Mouse (Mus musculus) neural tube, embryonic 12.5 days (tissue): ENCODE results near the gene Zswim3. TPM values are rescaled to one million over a fixed set of nuclear protein-coding genes. Genes with fewer than 3 reads are reported as not detected.

Source experiments
- ATAC-seq: fragments of 200-750 bp; cut with Nextera tagmentation; 2 replicates; pipeline ENCODE4 v1.8.0; 2017; ENCODE audit warnings: low read depth, mild to moderate bottlenecking, moderate TSS enrichment, moderate library complexity; ENCODE audit not compliant: low FRiP score
- H3K27ac ChIP-seq: fragments of 300-500 bp; sonication (generic); 2 replicates; pipeline ENCODE4 v1.5.1; 2016
- H3K27me3 ChIP-seq: fragments of 300-500 bp; sonication (generic); replicated peaks from 2 replicates; pipeline ENCODE4 v1.6.1; 2016; ENCODE audit warnings: mild to moderate bottlenecking
- H3K36me3 ChIP-seq: fragments of 300-500 bp; sonication (generic); 2 replicates; pipeline ENCODE4 v1.6.1; 2016; ENCODE audit warnings: mild to moderate bottlenecking
- H3K4me1 ChIP-seq: fragments of 300-500 bp; sonication (generic); 2 replicates; pipeline ENCODE4 v1.6.1; 2016
- H3K4me2 ChIP-seq: fragments of 300-500 bp; sonication (generic); replicated peaks from 2 replicates; pipeline ENCODE4 v1.6.1; 2016; ENCODE audit warnings: mild to moderate bottlenecking
- H3K4me3 ChIP-seq: fragments of 300-500 bp; sonication (generic); 2 replicates; pipeline ENCODE4 v1.5.1; 2016
- H3K9ac ChIP-seq: fragments of 300-500 bp; sonication (generic); 2 replicates; pipeline ENCODE4 v1.6.1; 2016; ENCODE audit warnings: mild to moderate bottlenecking
- H3K9me3 ChIP-seq: fragments of 300-500 bp; sonication (generic); 2 replicates; pipeline ENCODE4 v1.6.1; 2016; ENCODE audit warnings: mild to moderate bottlenecking
- WGBS: fragments of 180-500 bp; shearing (Covaris S2); methylation state at CpG from one replicate; pipeline ENCODE4 v1.1.7; 2016; 5-methylcytosine and 5-hydroxymethylcytosine counted together
- polyA plus RNA-seq: library from polyadenylated mRNA; unstranded; fragments of >200 nt; fragmentation: Nextera tagmentation; extraction: Ambion mirVana; gene quantifications from 2 replicates; pipeline ENCODE4 v1.2.1, GENCODE M21; 2016

The Zswim3 gene
- polyA plus RNA-seq, 1 experiment from 2014 or later = 14.1 TPM

DNA sequence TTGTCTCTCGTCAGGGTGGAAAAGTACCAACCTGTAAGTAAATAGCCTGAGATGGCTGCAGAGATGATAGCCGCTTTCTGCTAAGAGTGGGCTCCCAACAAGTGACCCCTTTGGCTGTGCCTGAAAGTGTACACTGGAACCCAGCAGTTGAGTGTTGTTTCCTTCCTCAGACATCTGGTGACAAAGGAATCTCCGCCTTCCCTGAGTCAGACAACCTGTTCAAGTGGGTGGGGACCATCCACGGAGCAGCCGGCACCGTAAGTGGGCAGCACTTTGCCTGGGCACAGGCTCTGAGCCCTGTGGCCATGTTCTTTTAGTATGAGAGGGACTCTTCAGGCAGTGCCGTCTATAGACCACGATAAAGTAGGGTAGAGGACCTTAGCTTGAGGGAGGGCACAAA, 33.8 kb upstream of the Zswim3 start:
- Histone ChIP-seq H3K27ac (no peak overlapping the region), H3K4me3 (peak overlapping the region; percentile 65), H3K4me2 (peak overlapping the region; percentile 78), H3K9me3 (no peaks in the 10 kb centered on the region), H3K27me3 (no peaks in the 10 kb centered on the region), H3K4me1 (peaks cover 22% of the 10 kb centered on the region), H3K36me3 (peaks cover 38% of the 10 kb centered on the region), H3K9ac (peak overlapping the region; percentile 52)
- ATAC-seq = no peak
- WGBS = 82% methylated on average over 8 of the region's 8 CpGs

DNA sequence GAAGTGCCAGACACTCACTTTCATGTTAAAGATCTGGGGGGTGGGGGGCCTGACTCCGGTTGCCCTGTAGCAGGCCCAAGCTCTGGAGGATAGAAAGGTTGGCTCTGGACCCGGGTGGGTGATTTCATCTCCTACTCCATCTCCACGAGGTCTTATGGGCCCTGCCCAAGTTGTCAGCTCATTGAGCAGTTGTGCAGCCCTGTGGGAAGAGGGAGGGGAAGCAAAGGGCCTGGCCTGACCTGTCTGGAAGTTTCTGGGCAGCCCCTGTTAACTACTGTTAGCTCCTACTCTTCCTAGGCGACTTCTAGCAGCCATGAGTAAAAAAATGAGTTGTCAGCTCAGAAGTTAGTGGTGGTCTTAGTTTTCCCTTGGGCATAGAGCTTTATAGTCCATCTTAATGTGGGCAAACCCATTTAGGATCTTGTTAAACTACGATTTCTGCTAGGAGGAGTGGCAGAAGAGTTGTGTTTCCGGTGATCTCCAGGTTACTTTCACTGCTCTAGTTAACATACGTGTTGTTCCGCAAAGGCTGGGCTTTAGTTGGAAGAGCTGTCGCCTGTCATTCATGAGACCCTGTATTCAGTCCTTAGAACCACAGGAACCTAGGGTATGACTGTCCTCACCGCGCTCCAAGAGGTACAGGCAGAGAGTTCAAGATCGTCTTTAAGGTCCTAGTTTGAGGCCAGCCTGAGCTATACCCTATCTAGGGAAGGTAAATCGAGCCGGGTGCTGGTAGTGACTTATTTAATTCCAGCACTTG, 31.5 kb upstream of the Zswim3 start:
- H3K9me3 ChIP-seq = no peaks in the 10 kb centered on the region
- H3K27ac ChIP-seq = no peak overlapping the region
- WGBS = 79% methylated on average over 14 of the region's 14 CpGs
- no peak overlapping the region for H3K4me3 ChIP-seq
- peaks cover 22% of the 10 kb centered on the region for H3K4me1 ChIP-seq
- no peaks in the 10 kb centered on the region for H3K27me3 ChIP-seq
- H3K36me3 ChIP-seq = peaks cover 16% of the 10 kb centered on the region
- H3K9ac ChIP-seq = no peak overlapping the region
- no peak for ATAC-seq
- no peak overlapping the region for H3K4me2 ChIP-seq

DNA sequence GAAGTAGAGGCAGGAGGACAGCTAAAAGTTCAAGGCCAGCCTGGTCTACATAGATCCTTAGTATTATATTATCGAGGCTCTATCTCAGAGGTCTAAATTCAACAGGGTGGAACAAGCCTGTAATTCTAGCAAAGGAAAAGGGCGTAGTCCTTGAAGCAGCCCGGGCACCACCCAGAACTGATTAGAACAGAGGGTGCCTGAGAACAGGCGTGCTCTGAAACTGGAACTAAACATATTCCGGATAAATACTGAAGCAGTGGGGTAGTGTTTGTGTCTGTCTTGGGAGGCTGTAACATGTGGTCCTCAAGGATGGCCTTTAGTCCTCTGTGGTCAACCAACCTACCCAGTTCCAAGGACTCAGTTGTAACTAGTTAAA, 30.9 kb upstream of the Zswim3 start:
- H3K4me3 ChIP-seq = no peak overlapping the region
- peaks cover 15% of the 10 kb centered on the region for H3K36me3 ChIP-seq
- peaks cover 22% of the 10 kb centered on the region for H3K4me1 ChIP-seq
- no peak overlapping the region for H3K4me2 ChIP-seq
- H3K9me3 ChIP-seq = no peaks in the 10 kb centered on the region
- no peak for ATAC-seq
- no peak overlapping the region for H3K9ac ChIP-seq
- H3K27me3 ChIP-seq = no peaks in the 10 kb centered on the region
- 92% methylated on average over 5 of the region's 5 CpGs for WGBS
- H3K27ac ChIP-seq = no peak overlapping the region

DNA sequence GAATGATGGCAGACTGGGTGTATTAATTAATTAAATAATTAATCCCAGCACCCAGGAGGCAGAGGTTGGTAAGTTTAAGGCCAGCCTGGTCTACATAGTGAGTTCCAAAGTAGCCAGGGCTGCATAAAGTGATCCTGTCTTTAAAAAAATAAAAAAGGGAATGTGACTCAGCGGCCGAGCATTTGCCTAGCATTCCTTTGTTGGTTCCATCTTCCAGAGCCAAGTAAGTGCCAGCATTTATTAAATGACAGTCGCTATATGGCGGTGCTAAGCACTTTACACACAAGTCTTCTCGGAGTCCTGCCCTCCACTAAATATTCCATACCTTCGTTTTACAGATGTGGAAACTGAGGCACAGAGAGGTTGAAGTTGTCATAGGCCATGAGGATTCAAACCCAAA, 28.8 kb upstream of the Zswim3 start:
- 85% methylated on average over 6 of the region's 6 CpGs for WGBS
- no peak for ATAC-seq
- no peak overlapping the region for H3K27ac ChIP-seq

DNA sequence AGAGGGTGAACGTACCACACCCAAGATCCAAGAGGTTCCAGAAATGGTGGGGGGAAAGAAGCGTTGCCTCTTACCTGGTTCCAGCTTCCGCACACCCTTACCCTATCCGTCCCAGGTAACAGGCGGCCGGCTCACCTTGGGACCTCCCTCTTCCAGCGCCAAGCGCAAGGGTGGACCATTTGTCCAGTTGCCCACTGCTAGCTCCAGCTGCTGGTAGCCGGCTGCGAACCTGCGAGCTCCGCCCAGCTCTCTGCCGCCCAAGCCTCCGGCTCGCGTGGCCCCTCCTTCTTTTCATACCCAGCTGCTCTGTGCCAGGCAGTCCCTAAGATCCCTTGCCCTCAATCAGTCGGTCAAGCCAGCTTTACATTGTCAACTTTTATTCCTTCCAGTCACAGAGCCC, 28.1 kb upstream of the Zswim3 start:
- H3K9me3 ChIP-seq = no peaks in the 10 kb centered on the region
- no peaks in the 10 kb centered on the region for H3K27me3 ChIP-seq
- H3K4me2 ChIP-seq = no peak overlapping the region
- ATAC-seq = no peak
- H3K4me1 ChIP-seq = peaks cover 2% of the 10 kb centered on the region; the same call in 1 of the 2 replicates
- no peak overlapping the region for H3K4me3 ChIP-seq
- 66% methylated on average over 17 of the region's 17 CpGs for WGBS
- peaks cover 7% of the 10 kb centered on the region; the same call in 1 of the 2 replicates for H3K36me3 ChIP-seq
- no peak overlapping the region for H3K27ac ChIP-seq
- no peak overlapping the region for H3K9ac ChIP-seq

More for the DNA sequence above, 28.8 kb upstream of the Zswim3 start:
- Histone ChIP-seq H3K9ac (no peak overlapping the region), H3K4me3 (no peak overlapping the region), H3K36me3 (peaks cover 14% of the 10 kb centered on the region), H3K4me1 (peaks cover 9% of the 10 kb centered on the region), H3K27me3 (no peaks in the 10 kb centered on the region), H3K4me2 (no peak overlapping the region), H3K9me3 (no peaks in the 10 kb centered on the region)

DNA sequence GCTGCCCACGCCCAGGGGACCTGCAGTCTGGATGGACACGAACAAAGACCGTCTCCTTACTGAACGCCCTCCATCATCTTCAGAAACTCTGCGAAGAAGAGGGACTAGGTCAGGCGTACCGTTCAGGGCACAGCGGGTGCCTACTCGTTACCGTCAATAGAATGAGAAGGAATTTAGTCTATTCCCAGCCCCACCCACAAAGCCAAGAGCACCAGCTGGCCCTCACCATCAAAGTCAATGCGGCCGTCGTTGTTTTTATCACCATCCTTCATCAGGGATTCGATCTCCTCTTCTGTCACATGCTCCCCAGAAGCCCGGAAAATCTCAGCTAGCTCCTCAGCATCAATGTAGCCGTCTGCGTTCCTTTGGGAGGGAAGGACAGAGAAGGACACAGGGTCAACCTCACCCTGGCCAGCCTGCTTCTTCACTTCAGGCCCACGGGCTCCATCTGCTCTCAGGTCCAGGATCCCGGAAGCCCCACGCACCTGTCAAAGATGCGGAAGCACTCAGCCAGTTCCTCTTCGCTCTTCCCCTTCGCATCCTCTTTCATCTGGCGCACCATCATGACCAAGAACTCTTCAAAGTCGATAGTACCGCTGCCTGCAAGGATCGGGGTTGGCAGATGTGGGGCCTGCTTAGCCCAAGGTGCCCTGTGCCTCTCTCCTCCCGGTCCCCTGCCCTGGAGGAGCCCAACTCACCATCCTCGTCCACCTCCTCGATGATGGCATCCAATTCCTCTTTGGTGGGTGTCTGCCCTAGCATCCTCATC, 27.5 kb upstream of the Zswim3 start:
- H3K9ac ChIP-seq = no peak overlapping the region; the same call in 1 of the 2 replicates
- H3K4me2 ChIP-seq = no peak overlapping the region
- no peak overlapping the region for H3K27ac ChIP-seq
- H3K27me3 ChIP-seq = no peaks in the 10 kb centered on the region
- no peaks in the 10 kb centered on the region for H3K4me1 ChIP-seq
- no peak for ATAC-seq
- no peak overlapping the region for H3K4me3 ChIP-seq
- H3K9me3 ChIP-seq = no peaks in the 10 kb centered on the region
- 0 out of 2 replicates have a peak, but pooled peaks cover 1% of the 10 kb centered on the region for H3K36me3 ChIP-seq
- 83% methylated on average over 30 of the region's 30 CpGs for WGBS

DNA sequence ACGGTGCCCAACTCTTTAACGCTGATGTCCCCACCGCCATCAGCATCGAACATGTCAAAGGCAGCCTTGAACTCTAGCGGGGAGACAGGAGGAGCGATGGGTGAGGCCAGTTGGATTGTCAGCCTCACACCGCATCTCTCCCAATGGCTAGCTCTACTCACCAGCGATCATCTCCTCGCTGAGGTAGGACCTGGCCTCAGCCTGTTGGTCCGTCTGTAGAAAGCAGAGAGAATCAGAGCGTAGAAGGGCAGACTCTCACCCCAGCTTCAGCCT, 26.9 kb upstream of the Zswim3 start:
- Histone ChIP-seq H3K4me1 (no peaks in the 10 kb centered on the region), H3K4me2 (no peak overlapping the region), H3K4me3 (no peak overlapping the region), H3K9ac (no peak overlapping the region), H3K27ac (no peak overlapping the region), H3K9me3 (no peaks in the 10 kb centered on the region), H3K36me3 (no peaks in the 10 kb centered on the region), H3K27me3 (no peaks in the 10 kb centered on the region)
- WGBS = 92% methylated on average over 11 of the region's 11 CpGs
- no peak for ATAC-seq

DNA sequence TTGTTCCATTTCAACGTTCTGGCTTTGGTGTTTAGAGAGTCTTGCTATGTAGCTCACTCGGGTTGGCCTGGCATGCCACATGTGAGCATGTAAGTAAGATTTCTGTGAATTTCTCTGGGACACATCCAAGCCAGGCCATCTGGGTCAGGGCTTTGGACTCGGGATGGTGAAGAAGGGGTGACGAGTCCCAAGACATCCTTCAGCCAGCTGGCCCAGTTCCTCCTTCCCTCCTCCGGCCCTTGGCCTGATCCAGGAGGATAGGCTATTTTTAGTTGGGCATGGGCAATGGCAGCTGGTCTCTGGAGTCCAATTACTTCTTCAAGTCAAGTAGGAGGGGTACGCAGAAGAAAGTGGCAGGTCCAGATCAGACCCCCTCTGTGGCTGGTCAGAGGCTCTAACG, 26.1 kb upstream of the Zswim3 start:
- Histone ChIP-seq H3K9me3 (no peaks in the 10 kb centered on the region), H3K4me2 (no peak overlapping the region), H3K36me3 (no peaks in the 10 kb centered on the region), H3K27me3 (no peaks in the 10 kb centered on the region), H3K4me1 (no peaks in the 10 kb centered on the region), H3K9ac (no peak overlapping the region), H3K27ac (no peak overlapping the region), H3K4me3 (no peak overlapping the region)
- 87% methylated on average over 7 of the region's 7 CpGs for WGBS
- ATAC-seq = no peak

DNA sequence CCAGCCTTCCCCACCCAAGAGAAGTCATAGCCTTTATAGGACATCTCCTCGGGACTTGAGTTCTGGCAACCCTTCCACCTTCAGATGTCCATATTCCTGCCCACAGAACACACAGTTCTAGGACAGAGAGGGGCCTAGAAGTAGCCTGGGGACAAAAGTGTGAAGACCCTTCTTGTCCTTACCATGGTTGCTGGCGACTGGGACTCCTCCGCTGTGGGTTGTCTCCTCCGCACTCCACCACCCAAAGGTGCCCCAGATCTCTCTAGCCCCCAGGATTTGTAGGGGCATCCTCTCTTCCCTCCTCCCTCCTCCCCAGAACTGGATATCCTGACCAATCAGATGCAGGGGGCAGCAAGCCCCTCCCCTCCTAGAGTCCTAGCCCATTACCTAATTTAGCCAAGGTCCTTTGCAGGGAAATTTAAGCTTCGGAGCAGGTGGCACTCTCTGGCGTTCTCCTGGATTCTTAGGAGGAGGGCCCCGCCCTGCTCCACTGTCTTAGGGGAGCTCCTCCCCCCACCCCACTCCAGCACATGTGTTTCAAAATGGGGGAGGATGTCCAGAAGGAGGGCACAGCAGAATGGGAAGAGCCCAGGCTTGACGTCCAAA, 25.3 kb upstream of the Zswim3 start, which contains the start of gene Tnnc2:
Gene Tnnc2 (minus strand): TSS at position 487 of the 606 bp plus-strand sequence.
- 72% methylated on average over 8 of the region's 8 CpGs for WGBS
- H3K9me3 ChIP-seq = no peaks in the 10 kb centered on the region
- no peak for ATAC-seq
- H3K27ac ChIP-seq = no peak within 1 kb of the TSS
- H3K27me3 ChIP-seq = no peaks in the 10 kb centered on the region
- H3K9ac ChIP-seq = no peak within 1 kb of the TSS
- no peaks in the 10 kb centered on the region for H3K36me3 ChIP-seq
- no peaks in the 10 kb centered on the region for H3K4me1 ChIP-seq
- no peak within 1 kb of the TSS for H3K4me3 ChIP-seq
- no peak within 1 kb of the TSS for H3K4me2 ChIP-seq

DNA sequence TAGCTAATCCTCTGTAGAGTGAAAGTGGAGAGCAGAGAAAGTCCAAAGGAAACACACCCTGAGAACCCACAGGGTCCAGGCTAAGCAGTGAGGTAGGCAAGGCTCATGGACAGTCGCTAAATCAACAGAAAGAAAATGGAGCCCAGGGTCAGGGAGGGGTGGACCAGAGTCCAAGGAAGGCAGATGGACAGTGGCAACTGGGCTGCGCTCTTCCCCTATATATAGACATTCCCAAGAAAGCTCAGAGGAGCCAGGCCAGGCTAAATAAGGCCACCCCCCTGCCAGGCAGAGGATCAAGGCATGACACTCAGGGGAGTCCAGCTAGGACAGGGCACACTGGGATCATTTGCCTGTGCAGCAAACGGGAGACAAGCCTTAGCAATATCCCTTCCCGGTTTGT, 23.0 kb upstream of the Zswim3 start:
- no peak for ATAC-seq
- no peaks in the 10 kb centered on the region for H3K4me1 ChIP-seq
- H3K27me3 ChIP-seq = no peaks in the 10 kb centered on the region
- WGBS = 67% methylated on average over 4 of the region's 4 CpGs
- no peak overlapping the region for H3K4me3 ChIP-seq
- no peaks in the 10 kb centered on the region for H3K36me3 ChIP-seq
- H3K9ac ChIP-seq = no peak overlapping the region
- no peak overlapping the region for H3K4me2 ChIP-seq
- no peaks in the 10 kb centered on the region for H3K9me3 ChIP-seq
- no peak overlapping the region for H3K27ac ChIP-seq

DNA sequence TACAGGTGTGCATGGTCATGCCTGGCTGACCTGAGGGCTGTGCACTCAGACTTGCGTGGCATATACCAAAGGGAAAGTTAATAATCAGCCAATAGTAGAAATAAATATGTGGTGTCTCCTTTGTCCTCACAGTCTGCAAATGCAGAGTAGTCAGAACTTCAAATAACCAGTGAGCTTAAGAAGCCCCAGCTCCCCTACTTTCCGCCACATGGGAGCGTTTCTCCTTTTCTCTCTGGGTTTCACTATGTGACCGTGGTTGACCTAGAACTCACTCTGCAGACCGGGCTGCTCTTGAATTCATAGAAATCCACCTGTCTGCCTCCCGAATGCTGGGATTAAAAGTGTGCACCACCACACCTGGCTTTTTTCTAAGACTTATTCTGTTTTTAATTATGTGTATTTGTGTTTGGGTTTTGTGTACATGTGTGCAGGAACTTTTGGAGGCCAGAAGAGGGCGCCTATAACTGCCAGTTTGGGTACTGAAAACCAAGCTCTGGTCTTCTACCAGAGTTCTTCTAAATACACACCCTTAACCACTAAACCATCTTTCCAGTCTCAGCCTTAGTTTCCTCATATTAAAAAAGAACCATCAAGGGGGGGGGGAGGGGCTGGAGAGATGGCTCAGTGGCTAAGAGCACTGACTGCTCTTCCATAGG, 20.8 kb upstream of the Zswim3 start:
- no peak overlapping the region for H3K27ac ChIP-seq
- WGBS = 79% methylated on average over 7 of the region's 7 CpGs
- no peaks in the 10 kb centered on the region for H3K27me3 ChIP-seq
- no peak overlapping the region for H3K4me2 ChIP-seq
- no peaks in the 10 kb centered on the region for H3K4me1 ChIP-seq
- ATAC-seq = no peak
- no peak overlapping the region for H3K9ac ChIP-seq
- no peaks in the 10 kb centered on the region for H3K9me3 ChIP-seq
- H3K4me3 ChIP-seq = no peak overlapping the region
- H3K36me3 ChIP-seq = peaks cover 2% of the 10 kb centered on the region; the same call in 1 of the 2 replicates

DNA sequence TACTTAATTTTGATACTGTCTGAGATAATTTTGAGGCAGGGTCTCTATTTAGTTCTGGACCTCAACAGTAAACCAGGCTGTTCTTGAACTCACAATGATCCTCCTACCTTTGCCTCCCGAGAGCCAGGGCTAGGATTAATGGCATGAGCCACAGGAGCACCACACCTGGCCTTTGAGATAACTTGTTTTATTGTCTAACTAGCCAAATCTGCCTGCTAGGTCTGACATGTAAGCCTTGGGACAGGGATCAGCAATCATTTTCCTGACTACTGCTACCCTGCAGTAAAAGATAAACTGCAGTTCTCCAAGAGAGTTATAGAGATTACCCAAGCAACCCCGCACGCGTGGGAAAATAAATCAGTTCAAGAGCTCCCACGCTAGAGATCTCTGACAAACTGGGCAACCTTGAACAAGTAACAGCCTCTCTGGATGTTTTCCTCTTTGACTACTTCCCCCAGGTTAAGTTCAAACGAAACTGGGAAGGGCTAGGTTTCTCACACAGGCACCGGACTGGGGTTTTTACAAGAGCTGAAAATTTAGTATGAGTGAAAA, 20.0 kb upstream of the Zswim3 start:
- Histone ChIP-seq H3K36me3 (peaks cover 3% of the 10 kb centered on the region; the same call in 1 of the 2 replicates), H3K4me3 (peak overlapping the region; percentile 60), H3K9me3 (no peaks in the 10 kb centered on the region), H3K9ac (peak overlapping the region; percentile 71; the same call in 1 of the 2 replicates), H3K27ac (no peak overlapping the region), H3K4me2 (peak overlapping the region; percentile 93), H3K27me3 (no peaks in the 10 kb centered on the region), H3K4me1 (no peaks in the 10 kb centered on the region)
- ATAC-seq = no peak
- WGBS = 12% methylated on average over 7 of the region's 7 CpGs
